Mouse (Mus musculus) left cerebral cortex, adult 9 months (tissue): Measurements from ENCODE around the gene Drd1.

Source experiments
- DNase-seq, 2 experiments: peaks; one replicate each; pipeline ENCODE4 v3.0.0; 2022; ENCODE audit warnings: low spot score in 2 of 2

The Drd1 gene

DNA sequence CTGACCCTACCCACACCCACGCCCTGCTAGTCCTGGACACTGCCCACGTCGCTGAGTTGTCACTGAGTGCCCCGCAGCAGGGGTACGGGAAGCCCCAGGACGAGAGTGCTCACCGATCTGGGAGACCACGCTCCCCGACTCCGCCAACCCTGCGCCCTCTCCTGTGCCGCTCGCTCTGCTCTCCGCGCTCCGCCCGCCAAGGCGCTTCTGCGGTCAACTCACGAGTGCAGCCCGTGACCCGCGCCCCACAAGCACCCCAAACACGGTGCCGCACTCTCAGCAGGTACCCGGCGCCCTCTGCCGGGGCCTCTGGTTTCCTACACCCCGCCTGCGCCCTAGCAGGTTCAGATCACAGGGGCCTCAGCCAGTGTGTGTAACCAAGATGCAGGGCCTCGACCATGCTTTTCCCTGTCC lies at the start of gene Drd1:
Gene Drd1, minus strand, starts transcription at position 258 of the 414 bp plus-strand sequence.
- DNase-seq, result peak; percentile 31 to 83

DNA sequence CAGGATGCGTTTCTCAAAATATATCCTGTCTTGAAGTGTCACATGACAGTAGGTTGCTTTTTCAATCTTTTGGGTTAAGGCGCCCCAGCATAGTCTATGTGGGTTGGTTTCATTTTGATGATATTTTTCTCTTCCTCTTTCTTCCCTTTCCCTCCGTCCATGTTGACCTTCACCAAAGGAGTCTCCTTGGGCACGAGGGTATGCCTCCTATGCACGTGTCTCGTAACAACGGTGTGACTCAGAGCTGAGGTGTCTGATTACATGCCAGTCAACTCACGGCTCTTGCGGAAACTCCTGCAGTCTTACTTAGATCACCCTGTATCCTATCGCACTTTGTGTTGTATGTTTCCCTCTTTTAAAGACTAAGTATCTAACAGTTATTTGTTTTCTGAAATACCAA lies 48.4 kb upstream of the Drd1 start:
- no peak for DNase-seq

DNA sequence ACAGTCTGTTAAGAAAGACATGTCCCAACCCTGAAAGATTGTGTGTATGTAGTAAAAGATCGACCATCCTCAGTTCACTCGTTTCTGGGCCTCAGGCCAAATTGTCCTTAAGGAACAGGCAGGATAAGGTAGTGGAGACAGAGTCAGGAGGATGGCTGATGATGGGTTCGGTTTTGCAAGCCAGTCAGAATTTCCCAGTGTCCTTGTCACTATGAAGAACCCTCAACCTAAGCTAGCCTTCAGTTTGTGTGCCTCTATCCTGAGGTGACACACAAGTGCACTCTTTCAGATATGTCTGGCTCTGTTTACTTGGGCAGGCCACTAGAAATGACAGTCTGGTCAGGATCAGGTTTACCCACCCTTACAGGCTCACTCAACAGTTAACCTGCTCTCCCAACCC lies 47.8 kb upstream of the Drd1 start:
- no peak for DNase-seq

DNA sequence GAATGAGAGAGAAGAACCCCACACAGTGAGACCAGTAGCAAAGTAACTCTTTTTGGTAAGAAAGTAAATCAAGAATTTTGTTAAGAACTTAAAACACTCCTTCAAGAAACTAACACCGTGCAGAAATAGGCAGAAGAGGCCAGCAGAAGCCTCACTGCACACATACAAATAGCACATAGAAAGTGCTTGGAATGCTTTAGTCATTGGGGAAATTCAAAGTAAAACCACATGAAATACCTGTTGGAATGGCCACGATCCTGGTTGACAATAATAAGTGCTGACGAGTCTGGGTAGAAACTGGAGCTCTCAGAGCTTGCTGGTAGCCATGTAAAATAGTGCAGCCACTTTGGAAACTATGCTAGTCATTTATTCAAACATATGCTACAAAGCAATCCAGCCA lies 46.6 kb upstream of the Drd1 start:
- no peak for DNase-seq

DNA sequence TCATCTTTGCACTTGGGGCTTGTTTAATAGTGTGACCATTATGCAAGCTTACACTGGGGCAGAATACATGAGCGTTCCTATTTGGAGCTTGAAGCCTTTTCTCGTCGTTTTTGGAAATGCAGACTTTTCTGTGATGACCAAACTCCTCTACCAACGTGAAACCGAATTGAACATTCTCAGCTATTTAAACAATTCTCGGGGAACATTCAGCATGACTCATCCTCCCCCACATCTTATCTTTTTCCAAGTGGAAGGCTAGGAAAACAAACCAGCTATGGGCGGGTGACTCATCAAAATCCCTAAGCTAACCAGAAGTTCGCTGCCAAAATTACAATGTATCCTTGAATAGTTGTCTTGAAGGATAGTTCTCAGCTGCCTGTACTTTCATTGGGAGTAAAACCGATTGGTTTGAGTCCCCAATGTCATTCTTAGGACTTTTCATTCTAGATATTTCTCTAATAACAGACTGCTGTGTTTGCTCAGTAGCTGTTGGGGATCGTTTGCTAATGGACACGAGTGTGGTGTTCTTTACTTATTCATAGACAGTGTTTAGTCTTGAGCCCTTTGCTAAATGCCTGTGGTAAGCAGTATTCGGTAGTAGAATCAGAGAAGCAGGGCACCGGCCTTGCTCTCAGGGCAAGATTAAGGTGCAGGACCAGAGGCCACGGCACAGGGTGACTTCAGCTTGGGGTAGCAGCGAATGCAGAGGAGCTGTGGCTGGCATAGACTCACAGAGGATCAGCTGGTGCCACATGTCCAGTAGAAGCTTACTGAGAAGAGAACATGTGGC lies 45.7 kb upstream of the Drd1 start:
- DNase-seq, result peak; percentile 86

DNA sequence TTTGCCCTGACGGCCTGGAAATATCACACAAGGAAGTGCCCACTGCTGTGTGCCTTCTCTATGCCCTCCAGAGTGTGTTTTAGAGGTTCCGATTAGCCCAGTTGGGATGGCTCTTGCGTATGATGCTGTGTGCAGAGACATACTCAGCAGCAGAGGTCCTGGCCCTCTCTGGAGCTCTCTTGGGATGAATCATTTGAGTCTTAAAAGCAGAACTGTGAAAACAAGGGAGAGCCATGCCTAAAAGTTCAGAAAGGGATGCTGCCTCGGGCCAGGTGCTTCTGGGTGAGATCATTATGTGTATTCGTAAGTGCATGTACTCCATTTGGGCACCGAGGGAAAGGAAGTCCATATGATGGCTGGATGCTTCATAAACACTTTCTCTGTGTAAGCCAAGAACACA lies 42.3 kb upstream of the Drd1 start:
- DNase-seq, result no peak

DNA sequence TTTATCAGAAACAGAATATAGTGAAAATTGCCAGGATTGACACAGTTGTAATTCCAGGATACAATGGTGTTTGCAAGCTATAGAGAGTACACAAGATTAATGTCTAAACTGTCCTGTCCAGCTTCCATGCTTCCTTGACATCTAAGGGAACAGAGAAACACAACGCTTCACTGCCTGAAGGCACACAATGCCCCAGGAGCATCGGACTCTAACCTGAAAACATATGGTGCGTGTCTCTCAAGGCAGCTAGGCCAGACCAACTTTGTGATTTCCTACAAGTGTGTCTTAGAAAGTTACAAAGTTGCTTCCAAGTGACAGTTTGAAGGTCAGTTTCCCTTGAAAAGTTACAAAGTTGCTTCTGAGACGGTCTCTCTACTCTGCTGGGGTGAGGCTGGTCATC lies 41.7 kb upstream of the Drd1 start:
- DNase-seq, result no peak

DNA sequence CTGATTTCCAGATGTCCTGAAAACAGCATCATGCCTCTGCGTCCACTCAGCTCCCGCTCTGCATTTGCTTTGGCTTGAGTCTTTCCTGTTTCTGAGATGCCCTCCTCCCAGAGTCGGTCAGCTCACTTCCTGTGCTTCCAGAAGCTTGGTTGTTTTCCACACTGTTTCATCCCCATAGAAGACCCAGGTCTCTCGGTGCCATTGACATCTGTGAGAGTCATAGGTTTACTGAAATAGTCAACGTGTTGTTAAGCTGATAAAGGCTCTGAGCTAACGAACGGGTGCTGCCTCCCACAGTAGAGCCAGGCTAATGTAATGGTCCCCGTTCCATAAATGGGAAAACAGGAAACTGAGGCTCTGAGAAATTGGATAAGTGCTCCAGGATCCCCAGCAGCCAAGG lies 40.2 kb upstream of the Drd1 start:
- no peak for DNase-seq

DNA sequence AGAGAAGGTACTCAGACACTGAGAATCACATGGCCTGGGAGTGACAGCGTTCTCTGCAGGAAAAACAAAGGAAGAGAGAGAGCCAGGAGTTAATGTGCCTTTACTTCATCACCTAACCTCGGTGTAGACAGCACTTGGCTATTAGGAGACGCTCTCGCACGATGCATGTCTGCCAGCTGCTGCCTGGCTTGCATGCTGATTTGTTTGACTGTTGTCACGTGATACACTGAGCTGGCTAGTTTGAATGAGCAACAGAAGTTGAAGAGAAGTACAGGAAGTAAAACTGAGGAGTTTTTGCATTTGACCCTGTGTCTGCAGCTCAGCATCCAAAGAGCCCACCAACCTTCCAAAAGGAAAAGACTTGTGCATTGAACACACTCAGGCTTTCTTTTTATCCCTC lies 39.5 kb upstream of the Drd1 start:
- DNase-seq, result no peak

DNA sequence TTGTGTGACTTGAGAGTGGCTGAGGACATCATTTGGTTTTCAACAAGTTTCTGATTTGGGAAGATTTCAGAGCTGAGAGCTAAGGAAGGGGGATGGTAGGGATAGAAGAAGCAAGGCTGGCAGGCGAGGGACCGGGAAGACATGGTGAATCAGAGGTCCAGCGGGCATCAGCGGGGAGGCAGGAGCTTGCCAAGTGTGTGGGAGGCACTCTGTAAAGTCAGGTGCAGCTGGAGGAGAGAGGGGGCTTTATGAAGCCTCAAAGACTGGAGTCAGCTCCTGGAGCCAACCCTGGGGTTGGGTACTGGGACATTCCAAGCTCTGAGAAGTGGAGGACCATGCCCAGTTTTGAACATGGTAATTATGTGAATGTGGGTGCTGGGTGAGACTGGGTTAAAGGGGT lies 38.8 kb upstream of the Drd1 start:
- DNase-seq, result no peak

DNA sequence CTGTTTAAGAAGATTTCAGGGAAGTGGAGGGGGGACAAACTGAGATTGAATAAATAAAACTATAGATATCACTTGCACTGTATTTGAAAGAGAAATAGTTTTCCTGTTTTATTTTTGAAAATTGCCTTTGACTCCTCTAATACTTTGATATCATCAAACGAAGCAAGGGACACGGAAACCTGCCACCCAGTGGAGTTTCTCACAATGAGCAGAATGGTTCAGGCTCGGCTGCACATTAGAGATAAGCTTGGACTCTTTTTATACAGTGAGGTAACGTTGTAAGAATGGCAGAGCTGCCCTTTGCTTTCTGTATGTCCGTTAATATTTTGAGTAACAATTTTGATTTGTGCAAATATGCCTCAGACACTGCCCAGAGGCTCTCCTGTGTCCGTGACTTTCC lies 36.2 kb upstream of the Drd1 start:
- no peak for DNase-seq

DNA sequence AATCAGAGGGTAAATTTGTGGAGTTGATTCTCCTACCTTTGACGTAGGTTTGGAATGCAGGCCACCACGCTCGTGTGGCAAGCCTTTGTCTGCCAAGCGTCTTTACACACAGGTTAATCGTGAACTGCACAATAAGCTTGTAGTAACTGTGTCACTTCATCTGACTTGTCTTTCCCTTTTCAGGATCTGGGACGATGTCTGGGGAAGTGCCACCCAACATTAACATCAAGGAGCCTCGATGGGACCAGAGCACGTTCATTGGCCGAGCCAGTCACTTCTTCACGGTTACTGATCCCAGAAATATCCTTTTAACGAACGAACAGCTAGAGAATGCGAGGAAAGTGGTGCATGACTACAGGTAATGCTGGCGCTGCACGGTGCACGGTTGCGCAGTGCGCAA lies 29.8 kb upstream of the Drd1 start:
- DNase-seq, result no peak

DNA sequence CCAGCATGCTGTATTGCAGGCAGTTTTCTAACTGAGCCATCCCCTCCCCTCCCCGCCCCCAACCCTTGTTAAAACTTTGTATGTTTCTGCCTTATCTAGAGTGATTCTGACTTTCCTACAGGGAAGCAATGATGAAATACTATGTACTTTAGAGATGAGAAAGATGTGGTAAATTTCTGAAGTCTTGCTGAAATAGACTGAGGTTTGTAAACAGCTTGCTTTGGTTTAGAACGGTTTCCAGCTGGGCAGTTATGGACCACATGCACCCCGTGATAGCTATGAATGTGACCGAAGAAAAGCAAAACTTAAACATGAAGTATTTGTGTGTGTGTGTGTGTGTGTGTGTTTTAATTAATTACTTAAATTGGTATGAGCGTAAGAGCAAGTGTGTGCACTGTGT lies 29.3 kb upstream of the Drd1 start:
- DNase-seq, result no peak

DNA sequence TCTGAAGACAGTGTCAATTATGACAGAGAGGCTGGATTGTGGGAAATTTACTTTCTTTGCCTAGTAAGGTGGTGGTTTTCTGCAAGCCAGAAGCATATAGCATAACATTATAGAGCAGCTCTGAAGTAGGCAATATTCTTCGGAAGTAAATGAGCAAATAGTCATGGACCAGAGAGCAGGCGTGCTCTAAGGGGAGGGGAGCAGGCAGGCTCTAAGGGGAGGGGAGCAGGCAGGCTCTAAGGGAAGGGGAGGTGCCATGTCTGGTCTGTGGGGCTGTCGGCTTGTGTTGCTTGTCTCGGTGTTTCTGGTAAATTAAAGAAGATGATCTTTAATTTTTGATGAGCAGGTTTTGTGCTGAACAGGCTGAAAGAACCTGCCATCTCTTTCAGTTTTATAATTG lies 28.7 kb upstream of the Drd1 start:
- no peak for DNase-seq

DNA sequence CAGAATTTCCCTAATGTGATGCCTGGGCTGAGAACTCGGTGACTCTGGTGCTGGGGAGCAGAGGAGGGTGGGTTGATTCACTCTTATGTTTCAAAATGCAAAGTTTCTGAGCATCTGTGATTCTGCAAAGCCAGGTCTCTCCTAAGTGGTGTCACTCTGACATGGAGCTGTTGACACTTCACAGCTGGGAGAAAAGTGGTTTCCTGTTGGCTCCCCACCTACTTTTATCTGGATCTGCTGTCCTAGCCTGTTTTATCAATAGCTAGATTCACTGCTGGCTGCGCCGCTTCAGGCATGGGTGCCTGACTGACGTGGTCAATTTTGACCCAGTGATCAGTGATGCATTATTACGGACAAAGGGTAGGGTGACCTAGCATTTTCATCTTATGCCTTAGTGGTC lies 27.4 kb upstream of the Drd1 start:
- DNase-seq, result no peak

DNA sequence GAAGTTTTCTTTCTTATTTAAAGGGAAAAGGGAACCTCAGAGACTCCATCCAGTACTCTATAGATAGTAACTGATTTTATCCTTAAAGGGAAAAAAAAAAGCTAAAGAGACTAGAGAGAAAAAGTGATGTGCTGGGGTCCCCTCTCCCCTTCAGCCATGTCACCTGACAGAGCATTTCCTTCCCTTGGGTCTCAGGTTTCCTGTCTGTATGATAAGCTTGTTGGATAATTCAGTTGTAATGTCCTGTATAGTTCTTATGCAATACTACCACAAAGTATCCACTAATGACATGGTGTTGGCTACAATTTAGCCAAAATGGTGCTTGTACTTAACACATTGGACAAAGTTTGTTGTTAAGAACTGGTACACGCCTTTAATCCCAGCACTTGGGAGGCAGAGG lies 25.3 kb upstream of the Drd1 start:
- no peak for DNase-seq

DNA sequence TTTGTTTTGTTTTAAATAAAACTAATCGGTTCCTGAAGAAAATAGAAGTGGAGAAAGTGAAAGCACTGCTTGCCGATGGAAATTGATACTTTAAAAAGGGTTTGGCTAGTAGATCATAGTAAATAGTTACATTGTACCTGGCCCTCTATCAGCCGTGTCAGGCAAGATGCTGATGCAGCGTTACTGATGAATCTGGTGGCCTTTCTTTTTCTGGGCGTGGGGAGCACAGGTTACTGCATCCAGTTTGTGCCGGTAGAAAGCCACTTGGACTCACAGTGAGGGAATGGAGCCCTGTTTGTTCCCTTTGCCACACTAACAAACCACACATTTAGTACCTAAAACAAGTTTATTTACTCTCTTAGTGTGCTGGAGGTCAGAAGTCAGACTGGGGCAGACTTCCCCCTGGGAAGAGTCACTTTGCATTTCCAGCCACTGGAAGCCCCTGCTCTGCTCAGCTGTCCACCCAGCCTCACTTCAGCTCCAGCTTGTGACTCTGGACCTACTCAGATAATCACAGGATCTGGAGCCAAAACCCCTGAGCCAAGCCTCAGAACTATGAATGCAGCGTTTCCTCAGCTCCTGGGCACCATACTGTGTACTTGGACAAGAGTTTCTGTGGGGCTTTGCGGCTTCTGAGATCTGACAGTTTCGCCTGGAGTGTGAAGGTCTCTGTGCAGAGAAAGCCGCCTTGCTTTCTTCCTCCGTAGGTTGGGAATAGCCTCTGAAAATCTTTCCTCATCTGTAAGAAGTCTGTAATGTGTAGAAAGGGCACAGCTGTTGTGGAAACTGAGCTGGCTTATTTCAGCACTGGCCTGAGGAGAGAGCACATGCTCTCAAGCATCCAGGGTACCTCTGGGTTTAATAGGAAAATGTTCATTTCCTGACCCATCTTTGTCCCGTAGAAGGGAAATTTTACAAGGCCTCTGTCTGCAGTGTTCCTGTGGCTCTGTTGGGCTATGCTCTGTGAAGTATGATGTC lies 24.6 kb upstream of the Drd1 start:
- no peak for DNase-seq

DNA sequence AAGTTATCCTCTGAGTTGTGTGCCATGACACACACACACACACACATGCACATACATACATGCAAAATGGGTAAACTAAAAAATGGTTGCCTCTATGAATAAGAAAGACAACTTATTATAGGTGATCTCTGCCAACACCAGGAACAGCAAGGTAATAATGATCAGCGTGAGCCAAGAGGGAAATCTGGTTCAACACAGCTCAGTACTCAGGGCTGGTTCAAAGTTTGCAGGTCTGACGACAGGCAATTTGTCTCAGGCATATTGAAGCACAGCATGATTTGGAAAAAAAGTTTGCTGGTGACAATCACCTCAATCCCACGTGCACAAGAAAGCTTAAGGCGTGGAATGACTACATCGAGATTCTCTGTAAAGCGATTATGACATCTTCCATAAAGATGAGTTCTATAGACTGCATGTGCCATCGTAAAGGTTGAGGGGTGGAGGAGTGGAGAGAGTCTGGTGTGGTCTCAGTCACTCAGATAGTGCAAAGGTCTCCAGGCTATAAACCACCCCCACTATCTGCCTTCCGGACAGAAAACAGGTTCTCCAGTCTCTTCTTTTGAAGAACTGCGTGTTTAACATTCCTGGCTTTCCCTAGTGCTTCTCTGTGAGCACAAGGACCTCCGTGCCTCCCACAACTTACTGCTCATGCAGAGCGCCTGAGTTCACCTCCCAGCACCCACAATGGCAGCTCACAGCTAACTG lies 22.1 kb upstream of the Drd1 start:
- no peak for DNase-seq

DNA sequence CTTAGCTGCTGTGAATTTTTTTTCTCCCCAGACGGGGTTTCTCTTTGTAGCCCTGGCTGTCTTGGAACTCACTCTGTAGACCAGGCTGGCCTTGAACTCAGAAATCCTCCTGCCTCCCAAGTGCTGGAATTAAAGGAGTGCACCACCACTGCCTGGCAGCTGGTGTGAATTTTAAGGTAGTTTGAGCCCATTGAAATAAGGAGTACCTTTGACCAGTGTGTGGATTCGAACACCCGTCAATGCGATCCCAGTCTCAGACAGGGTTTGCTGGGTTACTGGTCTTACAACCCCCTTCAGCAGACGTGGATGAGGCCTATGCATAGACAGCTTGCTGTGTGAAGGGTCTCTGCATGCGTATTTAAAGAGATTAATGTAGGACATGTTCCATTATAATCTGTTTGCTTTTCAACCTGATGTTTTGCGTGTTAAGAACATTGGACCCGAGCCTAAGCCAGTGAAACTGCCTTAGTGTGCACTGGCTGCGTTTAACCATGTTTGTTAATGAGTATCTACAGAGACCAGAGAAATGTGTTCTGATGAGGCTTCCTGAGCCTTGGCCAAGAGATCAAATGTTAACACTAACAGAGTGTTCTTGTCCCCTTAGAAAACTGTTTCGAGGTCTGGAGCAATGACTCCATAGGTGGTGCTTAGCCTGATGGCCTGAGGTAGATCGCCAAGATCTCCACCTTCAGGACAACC lies 21.4 kb upstream of the Drd1 start:
- DNase-seq, result no peak

DNA sequence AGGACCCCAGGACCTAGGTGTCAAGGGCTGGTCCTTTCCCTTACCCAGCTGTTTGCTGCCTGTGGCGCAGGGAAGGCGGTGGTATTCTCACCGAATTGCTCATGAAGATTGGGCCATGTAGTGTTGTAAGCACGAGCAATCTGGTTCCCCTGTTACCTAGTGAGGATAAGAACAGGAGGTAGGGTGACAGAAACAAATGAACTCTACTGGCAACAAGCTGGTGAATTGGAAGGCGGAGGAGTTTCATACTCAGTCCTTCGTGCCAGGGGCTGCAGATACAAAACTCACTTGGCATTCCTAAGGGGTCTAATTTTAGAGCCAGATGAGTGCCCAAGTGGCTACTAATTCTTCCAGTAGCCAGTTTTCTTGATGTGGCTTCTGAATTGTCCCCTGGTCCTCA lies 20.5 kb upstream of the Drd1 start:
- no peak for DNase-seq

DNA sequence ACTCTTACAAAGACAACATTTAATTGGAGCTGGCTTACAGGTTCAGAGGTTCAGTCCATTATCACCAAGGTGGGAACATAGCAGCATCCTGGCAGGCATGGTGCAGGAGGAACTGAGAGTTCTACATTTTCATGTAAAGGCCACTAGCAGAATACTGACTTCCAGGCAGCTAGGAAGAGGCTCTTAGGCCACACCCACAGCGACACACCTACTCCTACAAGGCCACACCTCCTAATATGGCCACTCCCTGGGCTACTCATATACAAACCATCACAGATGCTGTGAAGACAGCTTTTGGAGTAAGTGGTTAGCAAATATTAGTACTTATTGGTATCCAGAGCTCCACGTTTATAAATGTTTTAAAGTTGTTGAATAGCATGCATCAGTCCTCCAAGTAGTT lies 19.9 kb upstream of the Drd1 start:
- no peak for DNase-seq

DNA sequence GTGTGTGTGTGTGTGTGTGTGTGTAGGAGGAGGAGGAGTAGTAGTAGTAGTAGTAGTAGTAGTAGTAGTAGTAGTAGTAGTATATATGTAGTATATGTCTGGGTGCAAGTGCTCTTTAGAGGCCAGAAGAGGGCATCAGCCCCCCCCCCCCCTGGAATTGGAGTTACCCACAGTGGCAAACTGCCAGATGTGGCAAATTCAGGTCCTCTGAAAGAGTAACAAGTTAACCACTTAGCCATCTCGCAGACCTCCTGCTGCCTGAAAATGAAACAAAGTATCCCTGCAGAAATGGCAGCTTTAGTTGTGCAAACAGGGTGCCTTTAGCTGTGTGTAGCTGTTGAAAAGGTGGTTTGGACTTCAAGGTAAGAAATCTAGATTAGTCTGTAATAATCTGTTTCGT lies 18.0 kb upstream of the Drd1 start:
- DNase-seq, result no peak
